Mouse (Mus musculus) inflammation-experienced regulatory T-cells, adult 6 months (primary cell): ENCODE measurements around the gene Prdm9. TPM values are rescaled to one million over a fixed set of nuclear protein-coding genes. Genes with fewer than 3 reads are reported as not detected.

Experiments
- ATAC-seq: one replicate; pipeline ENCODE4 v1.8.0; 2017
- polyA plus RNA-seq, 3 experiments: library from polyadenylated mRNA; unstranded; fragments of 100-300 nt; shearing (Covaris generic); gene quantifications; one replicate each; pipeline ENCODE4 v1.2.1; 2017

Gene Prdm9
- polyA plus RNA-seq, 3 experiments from 2014 or later = 4.5 to 9.0 (median 7.0) TPM

GRCm38 (mm10) chr17:15526986-15527810, 37.0 kb downstream of the Prdm9 start, which contains the start of gene Pdcd2:
TSS of gene Pdcd2 (minus strand) at chr17:15527301.
- peak; percentile 97 for ATAC-seq

GRCm38 (mm10) chr17:15526304-15526703, 37.9 kb downstream of the Prdm9 start:
- ATAC-seq = no peak

- ATAC-seq = peak; percentile 81
Measured at GRCm38 (mm10) chr17:15518766-15519165, 45.4 kb downstream of the Prdm9 start.

GRCm38 (mm10) chr17:15518186-15518585, 46.0 kb downstream of the Prdm9 start:
- peak; percentile 27 for ATAC-seq

GRCm38 (mm10) chr17:15517776-15518175, 46.4 kb downstream of the Prdm9 start:
- ATAC-seq = no peak

- no peak for ATAC-seq
Measured at GRCm38 (mm10) chr17:15510694-15511093, 53.5 kb downstream of the Prdm9 start.

- ATAC-seq = peak; percentile 88
Measured at GRCm38 (mm10) chr17:15499656-15500394, 64.3 kb downstream of the Prdm9 start, which contains the start of the genes Psmb1 and Tbp. TSS of gene Psmb1 (minus strand) at chr17:15499751. TSS of gene Tbp (plus strand) at chr17:15499888.

GRCm38 (mm10) chr17:15498753-15499113, 65.4 kb downstream of the Prdm9 start:
- no peak for ATAC-seq

GRCm38 (mm10) chr17:15497882-15498752, 66.0 kb downstream of the Prdm9 start:
- ATAC-seq = peak; percentile 78

Other genes with a start within 250 kb of the Prdm9 start
- under 1 TPM in 1 of 3 experiments, not detected in 2; 0.35 TPM for gene Dll1, start 187.5 kb downstream of the Prdm9 start, polyA plus RNA-seq
- gene Fam120b, start 168.2 kb downstream of the Prdm9 start, polyA plus RNA-seq = 10 to 100 TPM; 23.8 to 39.8 (median 32.7) TPM
- 100 to 1,000 TPM; 370 to 432 (median 370) TPM for gene Psmb1, start 64.6 kb downstream of the Prdm9 start, polyA plus RNA-seq
- gene Tbp, start 64.5 kb downstream of the Prdm9 start, polyA plus RNA-seq = 10 to 100 TPM; 48.2 to 58.1 (median 56.7) TPM
- 10 to 100 TPM; 18.0 to 29.1 (median 21.3) TPM for gene Pdcd2, start 37.1 kb downstream of the Prdm9 start, polyA plus RNA-seq
- gene Chd1, start 140.6 kb upstream of the Prdm9 start, polyA plus RNA-seq = 10 to 100 TPM; 16.7 to 19.2 (median 18.8) TPM